Mouse (Mus musculus) kidney, adult 8-10 months (tissue): ENCODE measurements around the gene Mybpc1.
A peak's percentile ranks its signal among the peaks of the same experiment; 100 is the strongest.
"Not testable (repeated sequence)": the region's sequence is repeated elsewhere in the genome, so short reads cannot be mapped to it uniquely, and the experiment has no call there.

Experiments
- DNase-seq, 2 experiments: peaks; one replicate each; pipeline ENCODE4 v3.0.0; 2022

Mybpc1 gene

DNA sequence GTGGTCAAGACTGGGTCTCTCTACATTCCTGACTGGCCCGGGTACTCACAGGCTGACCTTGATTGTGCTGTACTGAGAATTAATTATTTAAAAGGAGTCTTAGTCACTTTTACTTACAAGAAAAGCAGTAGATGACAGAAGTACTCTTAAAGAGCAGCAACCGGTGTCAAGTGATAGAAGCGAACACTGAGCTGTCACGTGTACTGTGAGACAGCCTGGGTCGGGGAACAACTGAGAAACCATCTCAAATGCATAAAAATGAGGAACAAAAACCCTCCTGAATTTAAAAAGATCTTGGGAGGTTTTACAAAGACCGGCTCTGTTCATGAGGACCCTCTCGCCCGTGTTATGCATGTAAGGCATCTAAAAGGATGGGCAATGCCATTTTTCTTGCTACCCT is 112.3 kb downstream of the Mybpc1 start:
- DNase-seq = no peak

DNA sequence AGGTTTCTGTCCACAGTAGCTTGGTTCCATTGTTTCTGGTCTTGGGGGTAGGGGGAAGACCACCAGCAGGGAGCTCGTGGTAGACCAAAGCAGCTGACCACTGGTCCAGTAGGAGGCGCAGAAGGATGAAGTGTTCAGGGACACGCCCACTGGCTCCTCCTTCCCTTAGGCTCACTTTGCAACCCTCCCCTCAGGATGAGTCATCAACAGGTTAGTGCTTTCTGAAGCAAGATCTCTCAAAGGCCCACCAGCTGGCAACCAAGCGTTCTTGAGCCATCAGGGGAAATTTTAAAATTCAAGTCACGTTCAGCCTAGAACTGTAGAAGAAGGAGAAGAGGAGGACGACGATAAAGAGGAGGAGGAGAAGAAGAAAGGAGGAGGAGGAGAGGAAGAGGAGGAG is 113.3 kb downstream of the Mybpc1 start:
- DNase-seq = peak in 1 of 2 experiments; percentile 44

DNA sequence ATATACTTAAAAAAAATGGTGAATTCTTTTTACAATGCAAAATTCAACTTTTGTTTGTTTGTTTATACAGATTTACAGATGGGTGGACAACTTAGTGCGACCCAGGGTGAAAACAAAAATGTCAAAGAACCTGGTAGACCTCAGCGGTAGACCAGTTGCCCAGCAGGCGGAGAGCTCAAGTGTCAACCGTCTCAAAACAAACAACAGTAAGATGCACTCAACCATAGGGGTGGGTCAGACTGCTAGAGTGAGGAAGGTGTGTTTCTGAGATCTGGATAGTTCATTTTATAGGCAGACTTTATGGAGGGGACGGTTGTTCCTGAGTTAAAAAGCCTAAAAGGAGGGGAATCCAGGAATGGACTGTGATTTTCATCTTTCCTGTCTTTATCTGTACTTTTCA is 116.3 kb downstream of the Mybpc1 start:
- no peak for DNase-seq

DNA sequence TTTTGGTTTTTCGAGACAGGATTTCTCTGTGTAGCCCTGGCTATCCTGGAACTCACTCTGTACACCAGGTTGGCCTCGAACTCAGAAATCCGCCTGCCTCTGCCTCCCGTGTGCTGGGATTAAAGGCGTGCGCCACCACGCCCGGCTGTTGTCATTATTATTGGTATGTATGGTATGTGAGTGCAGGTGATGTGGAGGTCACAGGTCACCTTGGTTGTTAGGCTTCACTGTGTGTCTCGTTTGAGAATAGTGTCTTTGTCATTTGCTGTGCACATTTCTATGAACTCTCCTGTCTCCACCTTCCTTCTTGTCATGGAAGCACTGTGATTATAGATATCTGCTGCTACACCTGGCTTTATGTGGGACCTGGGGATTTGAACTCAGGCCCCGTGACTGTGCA is 122.1 kb downstream of the Mybpc1 start:
- DNase-seq = not testable (repeated sequence)
